Mouse (Mus musculus): ENCODE measurements at regions not wholly inside any gene's neighbourhood (a gene's known extent, or its start where the extent isn't known, plus 50 kb on each side); places are given as distances from the start of the nearest gene placed in this dataset.

GRCm38 (mm10) chr17:14764796-14765195 is 70.8 kb upstream of the Thbs2 start:
- no peak for DNase-seq (ENCODE audit: low spot score in 2 of 2)

- peak in 1 of 2 experiments; percentile 6 for DNase-seq (ENCODE audit: low spot score in 2 of 2)
Observed at GRCm38 (mm10) chr17:14753095-14753494, 59.1 kb upstream of the Thbs2 start.

GRCm38 (mm10) chr17:14750519-14751145 is 56.6 kb upstream of the Thbs2 start:
- DNase-seq (ENCODE audit: low spot score in 2 of 2): no peak

DNA sequence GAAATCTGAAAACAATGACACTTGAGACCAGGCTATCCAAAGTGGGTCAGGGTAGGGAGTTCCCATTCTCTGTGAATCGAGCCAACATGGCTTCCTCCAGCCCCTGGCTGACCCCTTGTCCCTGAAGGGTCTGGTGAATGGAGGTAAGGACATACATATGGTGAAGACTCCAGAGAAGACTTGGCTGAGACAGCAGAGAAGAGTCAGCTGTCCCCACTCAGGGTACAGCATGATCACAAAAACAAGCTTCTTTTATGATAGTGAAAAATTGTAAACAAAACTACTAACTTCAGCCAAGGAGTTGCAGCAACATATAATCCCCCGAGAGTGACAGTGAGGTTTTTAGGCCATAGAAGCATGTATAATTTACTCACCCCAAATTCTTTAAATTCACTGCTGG is 55.2 kb upstream of the Thbs2 start:
- no peak for DNase-seq (ENCODE audit: low spot score in 2 of 2)

DNA sequence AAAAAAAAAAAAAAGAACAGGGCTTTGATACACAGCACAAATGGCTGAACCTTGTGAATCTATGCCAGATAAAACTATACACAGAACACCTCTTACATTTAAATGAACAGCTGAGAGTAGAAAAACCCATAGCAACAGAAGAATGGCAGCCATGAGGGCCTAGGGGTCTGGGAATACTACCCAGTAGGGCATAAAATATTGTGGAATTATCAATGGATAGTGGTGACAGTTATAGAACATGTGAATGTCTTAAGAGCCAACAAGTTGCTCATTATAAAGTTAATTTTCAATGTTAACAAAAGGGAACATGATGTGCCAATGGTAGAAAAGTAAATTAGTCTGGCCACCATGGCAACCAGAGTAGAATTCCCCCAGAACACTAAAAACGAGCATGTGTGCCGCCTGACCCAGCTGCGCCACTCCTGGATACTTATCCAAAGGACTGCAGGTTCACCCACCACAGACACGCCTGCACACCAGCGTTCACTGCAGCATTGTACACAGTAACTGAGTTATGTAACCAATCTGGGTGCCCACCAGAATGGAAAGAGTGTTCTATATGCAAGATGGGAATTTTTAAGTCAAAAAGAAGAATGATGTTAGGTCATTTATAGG is 53.3 kb upstream of the Thbs2 start:
- DNase-seq (ENCODE audit: low spot score in 2 of 2): no peak

- DNase-seq (ENCODE audit: low spot score in 2 of 2): no peak
Observed at GRCm38 (mm10) chr17:14745512-14745911, 51.5 kb upstream of the Thbs2 start.

DNA sequence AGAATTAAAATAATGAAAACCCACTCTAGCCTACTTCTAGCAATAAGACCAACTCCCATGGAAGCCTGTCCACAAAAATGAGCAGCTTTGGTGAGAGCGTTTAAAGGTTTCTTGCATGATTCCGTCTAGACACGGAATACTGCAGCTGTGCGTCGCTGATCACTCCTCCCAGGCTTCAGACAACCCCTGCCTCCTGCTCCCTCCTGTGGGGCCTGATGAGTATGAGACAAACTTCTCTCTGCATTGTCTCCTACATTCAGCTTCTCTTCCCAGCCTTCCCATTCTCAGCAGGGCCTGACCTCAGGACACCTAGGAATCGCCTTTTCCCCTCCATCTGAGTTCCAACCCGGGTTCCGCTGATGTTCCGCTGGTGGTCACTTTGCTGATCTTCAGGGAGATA is 50.0 kb upstream of the Thbs2 start:
- DNase-seq (ENCODE audit: low spot score in 2 of 2): no peak

Data from adrenal gland, adult 18-20 months (tissue).